Mouse (Mus musculus): ENCODE results near the gene Gm28510.
"Not testable (repeated sequence)": the region's sequence is repeated elsewhere in the genome, so short reads cannot be mapped to it uniquely, and the experiment has no call there.

The Gm28510 gene

GRCm38 (mm10) chrY:10412437-10412836 is at the start of gene Gm28510:
Gm28510 (plus strand) TSS chrY:10412737.
- DNase-seq (ENCODE audit: low read depth, low spot score), result not testable (repeated sequence)

All from WW6 (cell line).